Mouse (Mus musculus) lung, adult 2 months (tissue): ENCODE measurements around the gene Nosip.

Source experiments
- CTCF ChIP-seq: fragments of 200-500 bp; IDR thresholded peaks from 2 replicates; pipeline ENCODE4 v1.5.1; 2011; ENCODE audit warnings: mild to moderate bottlenecking, low read length, control low read depth; ENCODE audit not compliant: insufficient read depth
- POLR2A ChIP-seq: fragments of 200-500 bp; IDR thresholded peaks from 2 replicates; pipeline ENCODE4 v1.6.1; 2011; ENCODE audit warnings: low read depth, mild to moderate bottlenecking, control low read depth, low read length, borderline replicate concordance; ENCODE audit errors: extremely low read depth

GRCm38 (mm10) chr7:45125144-45125600 is 62.9 kb downstream of the Nosip start:
- TF ChIP-seq CTCF (no peak), POLR2A (no peak)
